Mouse (Mus musculus): ENCODE data around the gene Rreb1. TPM values are rescaled to one million over a fixed set of nuclear protein-coding genes. Genes with fewer than 3 reads are reported as not detected.

Rreb1 gene
- total RNA-seq, 2 experiments from 2014 or later: 36.2 to 48.7 TPM

GRCm38 (mm10) chr13:37958498-37959238 is 180.5 kb downstream of the Rreb1 start:
- no peak for TF ChIP-seq CTCF (IDR thresholded peaks at IDR 0.05)
- no peak overlapping the region for H3K27ac ChIP-seq

GRCm38 (mm10) chr13:37959239-37959907 is 181.2 kb downstream of the Rreb1 start:
- TF ChIP-seq CTCF (IDR thresholded peaks at IDR 0.05): no peak
- intact Hi-C loops (cut with DNase I): no loop called here
- DNase-seq (ENCODE audit: extremely low spot score in 1 of 2, low spot score in 2 of 2): no peak

More at GRCm38 (mm10) chr13:37958498-37959238, 180.5 kb downstream of the Rreb1 start:
- intact Hi-C loops (cut with DNase I): no loop called here
- no peak overlapping the region for H3K4me3 ChIP-seq
- DNase-seq (ENCODE audit: extremely low spot score in 1 of 2, low spot score in 2 of 2): no peak

GRCm38 (mm10) chr13:37959936-37960335 is 181.7 kb downstream of the Rreb1 start:
- DNase-seq (ENCODE audit: extremely low spot score in 1 of 2, low spot score in 2 of 2): no peak
- intact Hi-C loops (cut with DNase I): loop anchor here (5.0 kb wide), 1 partner anchor 508 kb away; no protein-coding TSS in a partner anchor
- Histone ChIP-seq H3K4me3 (no peak overlapping the region), H3K27ac (no peak overlapping the region)
- no peak for TF ChIP-seq CTCF (IDR thresholded peaks at IDR 0.05)

More at GRCm38 (mm10) chr13:37959239-37959907, 181.2 kb downstream of the Rreb1 start:
- no peak overlapping the region for H3K4me3 ChIP-seq
- H3K27ac ChIP-seq: no peak overlapping the region

- H3K27ac ChIP-seq: no peak overlapping the region
- TF ChIP-seq CTCF (IDR thresholded peaks at IDR 0.05): no peak
- H3K4me3 ChIP-seq: no peak overlapping the region
- no peak for DNase-seq (ENCODE audit: extremely low spot score in 1 of 2, low spot score in 2 of 2)
- intact Hi-C loops (cut with DNase I): loop anchor here (5.0 kb wide), 1 partner anchor 510 kb away; no protein-coding TSS in a partner anchor
Measured at GRCm38 (mm10) chr13:37962541-37962940, 184.3 kb downstream of the Rreb1 start.

DNA sequence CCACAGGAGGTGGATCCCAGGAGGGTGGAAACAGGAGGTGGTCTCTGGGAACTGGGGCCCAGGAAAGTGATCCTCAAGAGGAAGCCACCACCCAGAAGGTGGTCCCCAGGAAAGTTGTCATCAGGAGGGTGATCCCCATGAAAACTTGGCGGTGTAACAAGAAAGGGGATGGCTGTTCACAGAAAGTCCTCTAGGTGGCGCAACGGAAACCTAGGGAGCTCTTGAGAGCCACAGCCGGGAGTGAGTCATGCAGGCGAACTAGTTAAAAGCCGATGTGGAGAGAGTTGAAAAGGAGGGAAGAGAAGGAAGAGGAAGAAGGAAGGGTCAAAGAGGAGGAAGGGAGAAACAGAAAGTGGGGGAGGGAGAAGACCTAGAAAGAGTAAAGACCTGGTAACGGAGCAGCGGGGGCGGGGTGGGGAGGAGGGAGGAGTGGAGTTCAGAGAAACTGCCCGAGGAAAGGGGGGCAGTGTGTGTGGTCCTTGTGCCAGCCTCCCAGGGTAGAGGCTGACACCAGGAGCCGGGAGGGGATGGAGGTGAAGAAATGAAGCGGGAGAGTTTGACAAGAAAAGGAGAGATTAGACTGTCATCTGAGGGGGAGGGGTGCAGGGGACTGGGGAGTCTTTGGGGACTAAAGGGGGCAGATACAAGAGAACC is 185.3 kb downstream of the Rreb1 start:
- TF ChIP-seq CTCF (IDR thresholded peaks at IDR 0.05): peak; percentile 90
- Histone ChIP-seq H3K4me3 (peak overlapping the region; percentile 27), H3K27ac (no peak overlapping the region)
- peak; percentile 66 to 72 for DNase-seq (ENCODE audit: extremely low spot score in 1 of 2, low spot score in 2 of 2)
- intact Hi-C loops (cut with DNase I): loop anchor here (5.0 kb wide), 1 partner anchor 511 kb away; no protein-coding TSS in a partner anchor

DNA sequence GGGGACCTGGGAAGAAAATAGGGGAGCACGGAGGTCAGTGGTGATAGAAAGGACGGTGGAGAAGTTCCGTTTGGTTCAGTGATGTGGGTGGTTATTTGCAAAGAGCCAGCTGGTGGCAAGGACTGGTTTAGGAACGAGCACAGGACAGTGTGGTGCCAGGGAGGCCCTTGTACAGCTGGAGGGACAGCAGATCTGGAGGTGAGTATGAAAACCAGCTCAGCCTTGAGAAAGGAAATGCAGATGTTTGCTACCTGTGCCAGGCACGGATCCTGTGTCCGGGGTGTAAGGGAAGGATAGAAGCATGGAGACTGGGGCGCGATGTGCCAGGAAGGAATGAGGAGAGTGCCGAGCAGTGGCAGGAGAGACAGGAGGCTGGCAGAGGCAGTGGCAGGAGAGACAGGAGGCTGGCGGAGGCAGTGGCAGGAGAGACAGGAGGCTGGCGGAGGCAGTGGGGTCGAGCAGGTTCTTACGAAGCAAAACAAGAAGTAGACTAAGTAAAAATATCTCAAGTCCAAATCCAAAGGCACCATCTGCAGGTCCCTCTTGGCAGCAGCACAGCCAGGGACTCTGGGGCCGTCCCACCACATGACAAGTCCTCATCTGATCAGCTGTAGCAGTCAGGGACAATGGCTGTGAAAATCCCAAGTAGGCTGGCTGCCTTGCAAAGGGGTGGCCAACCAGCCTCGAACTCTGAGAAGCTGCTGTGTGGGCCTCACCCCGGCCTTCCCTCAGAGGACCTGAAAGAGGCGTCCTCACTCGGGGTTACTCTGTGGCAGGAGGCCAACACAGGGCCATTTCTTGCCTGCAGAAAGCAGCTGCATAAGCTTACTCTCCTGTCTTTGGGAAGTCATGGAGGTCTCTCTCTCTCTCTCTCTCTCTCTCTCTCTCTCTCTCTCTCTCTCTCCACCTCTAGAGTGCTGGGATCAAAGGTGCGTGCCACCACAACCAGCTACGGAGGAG is 186.2 kb downstream of the Rreb1 start:
- DNase-seq (ENCODE audit: extremely low spot score in 1 of 2, low spot score in 2 of 2): no peak
- intact Hi-C loops (cut with DNase I): loop anchor here (5.0 kb wide), 1 partner anchor 512 kb away; no protein-coding TSS in a partner anchor
- no peak for TF ChIP-seq CTCF (IDR thresholded peaks at IDR 0.05)
- Histone ChIP-seq H3K4me3 (no peak overlapping the region), H3K27ac (no peak overlapping the region)

DNA sequence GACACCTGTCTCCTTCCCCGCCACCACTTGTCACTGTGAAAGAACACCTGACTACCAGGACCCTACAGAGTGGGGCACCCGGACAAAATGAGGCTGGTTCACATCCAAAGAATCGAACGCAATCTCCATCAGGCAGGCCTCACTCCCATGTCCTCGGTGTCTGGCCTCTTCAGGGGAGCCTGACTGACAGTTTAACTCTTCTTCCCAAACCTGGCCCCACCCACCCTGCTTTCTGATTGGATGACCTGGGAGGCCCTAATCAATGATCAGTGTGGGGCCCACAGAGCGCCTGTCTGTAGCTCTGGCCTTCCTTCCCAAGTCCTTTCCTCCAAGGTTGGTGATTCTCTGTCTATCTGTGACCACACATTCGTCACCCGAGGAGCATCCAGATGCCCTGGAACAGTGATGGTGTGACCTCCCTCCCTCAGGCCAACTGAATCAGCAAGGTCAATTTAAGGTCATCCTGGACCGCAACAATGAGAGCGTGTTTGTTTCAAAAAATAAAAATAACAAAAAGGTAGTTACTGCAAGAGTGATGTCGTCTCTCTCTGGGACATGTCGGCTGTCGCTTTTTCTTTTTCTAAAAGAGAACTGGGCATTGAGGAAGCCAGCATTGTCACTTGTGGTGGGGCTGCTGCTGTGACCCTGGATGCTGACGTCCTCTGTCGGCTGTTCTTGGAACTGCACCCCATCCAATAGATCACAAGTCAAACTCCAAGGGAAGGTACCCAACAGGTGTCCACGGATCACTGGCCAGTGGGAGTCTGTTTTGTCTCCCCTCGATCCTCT is 187.1 kb downstream of the Rreb1 start:
- no peak for DNase-seq (ENCODE audit: extremely low spot score in 1 of 2, low spot score in 2 of 2)
- no peak overlapping the region for H3K27ac ChIP-seq
- intact Hi-C loops (cut with DNase I): no loop called here
- peak; percentile 27 for TF ChIP-seq CTCF (IDR thresholded peaks at IDR 0.05)
- H3K4me3 ChIP-seq: no peak overlapping the region

- H3K27ac ChIP-seq: no peak overlapping the region
- DNase-seq (ENCODE audit: extremely low spot score in 1 of 2, low spot score in 2 of 2): no peak
- no peak overlapping the region for H3K4me3 ChIP-seq
- TF ChIP-seq CTCF (IDR thresholded peaks at IDR 0.05): no peak
- intact Hi-C loops (cut with DNase I): no loop called here
Measured at GRCm38 (mm10) chr13:37966256-37967051, 188.3 kb downstream of the Rreb1 start.

DNA sequence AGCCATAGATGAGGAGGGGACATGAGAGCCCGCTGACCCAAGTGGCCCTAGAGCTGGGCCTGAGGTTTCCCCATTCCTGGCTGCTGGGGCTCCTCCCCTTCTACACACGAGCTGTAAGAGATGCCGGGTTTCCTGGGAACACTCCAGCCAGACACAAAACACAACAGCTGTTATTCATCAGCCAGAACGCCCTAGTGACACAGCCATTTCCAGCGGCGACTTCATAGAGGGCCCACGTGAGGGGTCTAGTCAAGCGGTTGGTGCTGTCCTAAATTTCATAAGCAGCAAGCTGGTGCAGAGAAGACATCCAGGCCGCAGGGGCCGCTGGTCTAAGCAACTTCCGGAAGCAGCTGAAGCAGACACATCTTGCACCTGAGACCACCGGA is 188.8 kb downstream of the Rreb1 start:
- DNase-seq (ENCODE audit: extremely low spot score in 1 of 2, low spot score in 2 of 2): no peak
- intact Hi-C loops (cut with DNase I): no loop called here
- Histone ChIP-seq H3K27ac (no peak overlapping the region), H3K4me3 (no peak overlapping the region)
- TF ChIP-seq CTCF (IDR thresholded peaks at IDR 0.05): no peak

- no peak for DNase-seq (ENCODE audit: extremely low spot score in 1 of 2, low spot score in 2 of 2)
- no peak for TF ChIP-seq CTCF (IDR thresholded peaks at IDR 0.05)
- Histone ChIP-seq H3K27ac (no peak overlapping the region), H3K4me3 (no peak overlapping the region)
- intact Hi-C loops (cut with DNase I): no loop called here
Measured at GRCm38 (mm10) chr13:37967565-37967964, 189.4 kb downstream of the Rreb1 start.
